Mouse (Mus musculus) midbrain, embryonic 11.5 days (tissue): Measurements from ENCODE around the gene Cmklr1. TPM values are rescaled to one million over a fixed set of nuclear protein-coding genes. Genes with fewer than 3 reads are reported as not detected.
A peak's percentile ranks its signal among the peaks of the same experiment; 100 is the strongest.

Source experiments
- ATAC-seq: fragments of 200-750 bp; cut with Nextera tagmentation; 2 replicates; pipeline ENCODE4 v1.8.0; 2017; ENCODE audit warnings: moderate TSS enrichment, moderate library complexity; ENCODE audit not compliant: low FRiP score
- DNase-seq: peaks from one replicate; pipeline ENCODE4 v3.0.0; 2015; ENCODE audit warnings: low spot score; ENCODE audit errors: missing footprints
- H3K27ac ChIP-seq: fragments of 300-500 bp; sonication (generic); 2 replicates; pipeline ENCODE4 v1.5.1; 2014; ENCODE audit warnings: low read depth, low read length
- H3K27me3 ChIP-seq: fragments of 300-500 bp; sonication (generic); 2 replicates; pipeline ENCODE4 v1.6.1; 2014; ENCODE audit warnings: mild to moderate bottlenecking, low read length, moderate library complexity, mixed read lengths; ENCODE audit not compliant: control insufficient read depth, insufficient read depth
- H3K36me3 ChIP-seq: fragments of 300-500 bp; sonication (generic); 2 replicates; pipeline ENCODE4 v1.6.1; 2014; ENCODE audit warnings: mild to moderate bottlenecking, low read length, moderate library complexity, mixed read lengths; ENCODE audit not compliant: control insufficient read depth, insufficient read depth
- H3K4me1 ChIP-seq: fragments of 300-500 bp; sonication (generic); 2 replicates; pipeline ENCODE4 v1.6.1; 2014; ENCODE audit warnings: low read length; ENCODE audit not compliant: control insufficient read depth, insufficient read depth
- H3K4me2 ChIP-seq: fragments of 300-500 bp; sonication (generic); 2 replicates; pipeline ENCODE4 v1.6.1; 2014; ENCODE audit warnings: mild to moderate bottlenecking, moderate library complexity
- H3K4me3 ChIP-seq: fragments of 300-500 bp; sonication (generic); 2 replicates; pipeline ENCODE4 v1.5.1; 2014; ENCODE audit warnings: low read depth, low read length
- H3K9ac ChIP-seq: fragments of 300-500 bp; sonication (generic); 2 replicates; pipeline ENCODE4 v1.6.1; 2014; ENCODE audit warnings: low read length
- H3K9me3 ChIP-seq: fragments of 300-500 bp; sonication (generic); 2 replicates; pipeline ENCODE4 v1.6.1; 2016; ENCODE audit warnings: low read length; ENCODE audit not compliant: control insufficient read depth
- WGBS: fragments of 180-500 bp; shearing (Covaris S2); extraction: QIAGEN DNeasy Blood & Tissue Kit; methylation state at CpG from one replicate; pipeline ENCODE4 v1.1.7; 2014; 5-methylcytosine and 5-hydroxymethylcytosine counted together
- polyA plus RNA-seq: library from polyadenylated mRNA; unstranded; fragments of >200 nt; fragmentation: Nextera tagmentation; extraction: Ambion mirVana; gene quantifications from 2 replicates; pipeline ENCODE4 v1.2.1, GENCODE M21; 2014

The Cmklr1 gene
- polyA plus RNA-seq, 1 experiment from 2014 or later: 2.2 TPM

DNA sequence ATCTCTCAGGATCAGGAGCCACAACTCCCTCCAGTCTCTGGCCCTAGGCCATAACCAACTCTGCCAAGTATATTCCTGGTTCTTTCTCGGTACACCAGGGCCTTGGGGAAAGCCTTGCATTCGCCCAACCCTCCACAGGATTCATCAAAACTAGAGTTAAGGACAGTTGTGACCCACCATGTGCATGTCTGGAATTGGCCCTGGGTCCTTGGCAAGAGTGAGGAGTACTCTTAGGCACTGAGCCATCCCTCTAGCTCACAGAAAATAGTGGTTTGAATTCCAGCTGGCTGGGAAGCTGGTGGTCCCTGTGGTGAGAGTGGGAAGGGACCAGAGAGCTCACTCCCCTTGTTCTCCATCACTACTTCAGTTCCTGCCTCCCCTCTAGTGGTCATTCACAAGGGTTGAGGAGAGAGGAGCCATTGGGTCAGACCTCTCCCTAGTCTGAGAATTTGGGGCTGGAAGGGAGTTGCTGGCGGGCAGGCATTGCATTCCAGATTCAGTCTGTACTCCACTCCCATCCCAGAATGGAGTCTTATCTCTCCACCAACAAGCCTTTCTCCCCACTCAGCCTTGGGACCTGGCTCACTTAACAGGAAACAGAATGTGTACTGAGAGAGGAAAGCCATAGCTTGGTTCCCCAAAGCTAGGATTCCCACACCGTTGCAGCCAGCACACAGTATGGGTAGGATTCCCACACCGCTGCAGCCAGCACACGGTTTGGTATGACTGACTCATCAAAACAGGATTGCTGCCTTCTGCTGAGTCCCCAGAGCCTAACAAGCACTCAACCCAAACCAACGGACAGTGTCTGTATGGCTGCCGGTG is 43.1 kb downstream of the Cmklr1 start:
- 0 out of 2 replicates have a peak, but pooled peaks cover 2% of the 10 kb centered on the region for H3K4me1 ChIP-seq
- no peaks in the 10 kb centered on the region for H3K36me3 ChIP-seq
- no peaks in the 10 kb centered on the region for H3K9me3 ChIP-seq
- no peak overlapping the region for H3K4me3 ChIP-seq
- ATAC-seq (no peak), DNase-seq (peak; percentile 73)
- WGBS: 84% methylated on average over 8 of the region's 8 CpGs
- no peak overlapping the region for H3K27ac ChIP-seq
- H3K27me3 ChIP-seq: no peaks in the 10 kb centered on the region
- no peak overlapping the region for H3K9ac ChIP-seq
- no peak overlapping the region for H3K4me2 ChIP-seq

DNA sequence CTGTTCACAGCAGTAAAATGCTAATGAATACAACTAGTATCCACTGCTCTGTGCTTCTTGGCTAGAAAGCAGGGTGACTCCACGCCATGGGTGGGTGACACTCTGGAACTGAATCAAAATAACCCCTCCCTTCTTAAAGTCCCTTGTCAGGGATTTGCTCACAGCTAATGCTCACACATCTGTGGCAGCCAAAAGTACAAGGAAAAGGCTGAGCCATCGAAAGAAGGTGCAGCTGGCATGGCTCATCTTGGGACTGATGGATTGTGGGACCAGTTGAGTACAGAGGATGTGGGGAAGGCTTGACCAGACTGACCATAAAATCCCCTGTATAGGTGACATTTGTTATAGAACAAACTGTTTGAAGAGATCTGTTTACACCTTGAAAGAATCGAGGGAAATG is 44.1 kb downstream of the Cmklr1 start:
- no peaks in the 10 kb centered on the region for H3K27me3 ChIP-seq
- H3K4me2 ChIP-seq: no peak overlapping the region
- H3K4me1 ChIP-seq: 0 out of 2 replicates have a peak, but pooled peaks cover 2% of the 10 kb centered on the region
- no peaks in the 10 kb centered on the region for H3K36me3 ChIP-seq
- no peak for ATAC-seq
- WGBS: 77% methylated on average over 3 of the region's 3 CpGs
- H3K9ac ChIP-seq: no peak overlapping the region
- no peaks in the 10 kb centered on the region for H3K9me3 ChIP-seq
- H3K4me3 ChIP-seq: no peak overlapping the region
- H3K27ac ChIP-seq: no peak overlapping the region
- no peak for DNase-seq

DNA sequence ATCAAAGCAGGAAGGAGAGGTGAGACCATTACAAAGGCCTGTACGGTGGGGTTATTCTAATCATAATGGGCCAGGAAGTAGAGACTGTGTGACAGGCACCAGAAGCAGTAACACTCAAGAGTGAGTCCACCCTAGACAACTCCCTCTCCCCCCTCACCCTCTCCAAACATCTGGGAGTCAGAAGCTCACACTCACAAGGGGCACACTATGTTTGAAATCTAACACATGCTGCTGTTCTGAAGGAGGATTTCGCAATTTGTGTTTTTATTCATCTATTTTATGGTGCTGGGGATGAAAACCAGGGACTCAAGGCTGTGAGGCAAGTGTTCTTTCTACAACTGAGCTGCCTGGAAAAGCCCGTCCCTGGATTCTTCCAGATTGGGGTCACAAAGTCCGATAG is 45.5 kb downstream of the Cmklr1 start:
- WGBS: 89% methylated on average over 4 of the region's 4 CpGs

DNA sequence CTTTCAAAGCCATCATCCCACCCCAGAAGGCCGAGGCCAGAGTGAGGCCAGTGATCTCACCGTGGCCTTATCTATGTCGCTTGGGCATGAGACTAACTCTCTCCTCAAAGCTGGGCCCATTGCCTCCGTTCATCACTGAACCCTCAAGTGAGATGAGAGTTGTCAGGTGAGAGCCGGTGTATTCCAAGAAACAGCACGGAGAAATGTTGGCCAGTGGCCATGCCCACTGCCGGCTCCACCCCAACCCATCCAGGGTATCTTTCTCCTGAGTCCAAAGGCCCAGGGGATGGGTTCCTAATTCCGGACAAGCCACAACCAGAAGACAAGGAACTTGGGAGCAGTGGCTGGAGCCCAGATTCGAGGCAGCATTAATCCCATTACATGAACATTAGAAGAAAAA is 46.8 kb downstream of the Cmklr1 start:
- DNase-seq (peak; percentile 12), ATAC-seq (no peak)
- H3K4me3 ChIP-seq: no peak overlapping the region
- no peaks in the 10 kb centered on the region for H3K9me3 ChIP-seq
- WGBS: 81% methylated on average over 9 of the region's 9 CpGs
- H3K9ac ChIP-seq: no peak overlapping the region
- 0 out of 2 replicates have a peak, but pooled peaks cover under 1% of the 10 kb centered on the region for H3K4me1 ChIP-seq
- H3K27me3 ChIP-seq: no peaks in the 10 kb centered on the region
- no peaks in the 10 kb centered on the region for H3K36me3 ChIP-seq
- no peak overlapping the region for H3K4me2 ChIP-seq
- no peak overlapping the region for H3K27ac ChIP-seq

More for the DNA sequence above, 45.5 kb downstream of the Cmklr1 start:
- ATAC-seq (no peak), DNase-seq (no peak)
- Histone ChIP-seq H3K9ac (no peak overlapping the region), H3K4me1 (0 out of 2 replicates have a peak, but pooled peaks cover 2% of the 10 kb centered on the region), H3K27me3 (no peaks in the 10 kb centered on the region), H3K4me3 (no peak overlapping the region), H3K27ac (no peak overlapping the region), H3K36me3 (no peaks in the 10 kb centered on the region), H3K4me2 (no peak overlapping the region), H3K9me3 (no peaks in the 10 kb centered on the region)

DNA sequence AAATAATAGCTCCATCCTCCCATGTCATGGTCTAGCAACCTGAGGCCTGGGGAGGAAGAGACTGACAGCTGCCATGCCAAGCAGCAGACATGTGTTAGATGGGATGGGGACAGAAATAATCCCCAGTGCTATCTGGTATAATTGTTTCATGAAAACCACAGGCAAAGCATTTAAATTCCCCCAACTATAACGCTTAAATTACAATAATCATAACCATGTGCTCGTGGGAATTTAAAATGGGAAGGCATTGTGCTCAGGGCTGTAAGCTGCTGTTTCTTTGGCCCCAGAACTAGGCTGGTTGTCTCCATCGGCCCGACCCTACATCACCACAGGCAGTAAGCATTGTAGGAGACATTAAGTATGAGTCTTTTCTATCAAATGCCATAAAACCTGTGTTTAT is 49.4 kb downstream of the Cmklr1 start:
- Histone ChIP-seq H3K4me2 (no peak overlapping the region), H3K36me3 (no peaks in the 10 kb centered on the region), H3K4me3 (no peak overlapping the region), H3K27me3 (no peaks in the 10 kb centered on the region), H3K9me3 (no peaks in the 10 kb centered on the region), H3K9ac (no peak overlapping the region), H3K27ac (no peak overlapping the region), H3K4me1 (no peaks in the 10 kb centered on the region)
- no peak for DNase-seq
- 79% methylated on average over 4 of the region's 4 CpGs for WGBS
- no peak for ATAC-seq

DNA sequence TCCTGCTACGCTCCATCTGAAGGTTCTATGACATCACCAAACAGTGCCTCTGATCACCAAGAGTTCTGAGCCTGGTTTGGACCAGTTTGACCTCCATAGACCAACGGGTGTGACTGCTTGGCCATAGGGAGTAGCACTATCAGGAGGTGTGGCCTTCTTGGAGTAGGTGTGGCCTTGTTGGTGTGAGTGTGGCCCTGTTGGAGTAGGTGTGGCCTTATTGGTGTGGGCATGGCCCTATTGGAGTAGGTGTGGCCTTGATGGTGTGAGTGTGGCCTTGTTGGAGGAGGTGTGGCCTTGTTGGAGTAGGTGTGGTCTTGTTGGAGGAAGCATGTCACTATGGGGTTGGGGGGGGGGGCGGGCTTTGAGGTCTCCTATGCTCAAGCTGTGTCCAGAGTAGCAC is 50.0 kb downstream of the Cmklr1 start:
- H3K9me3 ChIP-seq: no peaks in the 10 kb centered on the region
- H3K4me2 ChIP-seq: no peak overlapping the region
- no peak overlapping the region for H3K4me3 ChIP-seq
- H3K4me1 ChIP-seq: no peaks in the 10 kb centered on the region
- no peak for DNase-seq
- no peaks in the 10 kb centered on the region for H3K36me3 ChIP-seq
- no peak overlapping the region for H3K9ac ChIP-seq
- H3K27ac ChIP-seq: no peak overlapping the region
- WGBS: 82% methylated on average over 3 of the region's 3 CpGs
- ATAC-seq: no peak
- H3K27me3 ChIP-seq: no peaks in the 10 kb centered on the region

DNA sequence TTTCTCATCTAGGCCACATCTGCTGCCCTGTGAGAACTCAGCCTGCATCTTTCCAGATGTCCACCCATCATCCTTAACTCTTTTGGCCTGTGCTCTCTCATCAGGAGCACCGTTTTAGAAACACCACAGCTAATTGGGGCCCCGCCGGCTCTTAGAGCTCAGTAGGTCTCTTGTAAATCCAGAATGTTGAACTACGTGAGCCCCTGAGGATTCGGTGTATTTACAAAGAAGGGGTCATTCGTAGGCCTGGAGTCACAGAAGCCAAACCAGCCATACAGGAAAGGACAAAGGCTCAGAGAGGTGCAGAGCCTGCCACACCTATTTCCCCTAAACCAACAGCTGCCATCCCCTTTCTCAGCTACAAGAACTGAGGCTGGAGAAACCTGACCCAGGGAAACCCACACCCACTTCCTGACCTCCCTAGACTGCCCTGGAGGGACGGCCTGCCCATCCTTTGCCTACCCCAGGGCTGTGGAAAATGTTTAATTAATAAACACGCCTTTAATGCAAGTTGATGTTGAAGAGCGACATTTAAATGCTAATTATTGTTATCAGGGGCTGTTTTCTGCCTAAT is 53.4 kb downstream of the Cmklr1 start:
- no peak overlapping the region for H3K9ac ChIP-seq
- ATAC-seq (no peak), DNase-seq (peak; percentile 44)
- H3K27ac ChIP-seq: no peak overlapping the region
- H3K9me3 ChIP-seq: no peaks in the 10 kb centered on the region
- no peaks in the 10 kb centered on the region for H3K36me3 ChIP-seq
- H3K4me2 ChIP-seq: no peak overlapping the region
- 79% methylated on average over 9 of the region's 9 CpGs for WGBS
- peaks cover 12% of the 10 kb centered on the region for H3K4me1 ChIP-seq
- no peak overlapping the region for H3K4me3 ChIP-seq
- no peaks in the 10 kb centered on the region for H3K27me3 ChIP-seq

DNA sequence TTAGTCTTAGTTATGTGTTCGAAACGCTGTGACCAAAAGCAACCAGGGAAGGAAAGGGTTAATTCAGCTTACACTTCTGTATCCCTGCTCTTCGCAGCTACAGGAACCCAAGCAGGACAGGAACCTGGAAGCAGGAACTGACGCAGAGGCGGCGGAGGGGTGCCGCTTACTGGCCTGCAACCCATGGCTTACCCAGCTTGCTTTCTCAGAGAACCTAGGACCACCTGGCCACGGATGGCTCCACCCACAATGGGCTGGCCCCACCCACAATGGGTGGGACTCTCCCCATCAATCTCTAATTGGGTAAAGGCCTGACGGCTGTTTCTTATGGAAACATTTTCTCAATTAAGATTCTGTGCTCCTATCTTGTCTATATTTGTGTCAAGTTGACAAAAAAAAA is 54.0 kb downstream of the Cmklr1 start:
- Histone ChIP-seq H3K27me3 (no peaks in the 10 kb centered on the region), H3K4me2 (no peak overlapping the region), H3K27ac (no peak overlapping the region), H3K36me3 (no peaks in the 10 kb centered on the region), H3K4me1 (peaks cover 18% of the 10 kb centered on the region), H3K4me3 (no peak overlapping the region), H3K9me3 (no peaks in the 10 kb centered on the region), H3K9ac (no peak overlapping the region)
- ATAC-seq (no peak), DNase-seq (peak; percentile 69)
- WGBS: 85% methylated on average over 9 of the region's 9 CpGs

DNA sequence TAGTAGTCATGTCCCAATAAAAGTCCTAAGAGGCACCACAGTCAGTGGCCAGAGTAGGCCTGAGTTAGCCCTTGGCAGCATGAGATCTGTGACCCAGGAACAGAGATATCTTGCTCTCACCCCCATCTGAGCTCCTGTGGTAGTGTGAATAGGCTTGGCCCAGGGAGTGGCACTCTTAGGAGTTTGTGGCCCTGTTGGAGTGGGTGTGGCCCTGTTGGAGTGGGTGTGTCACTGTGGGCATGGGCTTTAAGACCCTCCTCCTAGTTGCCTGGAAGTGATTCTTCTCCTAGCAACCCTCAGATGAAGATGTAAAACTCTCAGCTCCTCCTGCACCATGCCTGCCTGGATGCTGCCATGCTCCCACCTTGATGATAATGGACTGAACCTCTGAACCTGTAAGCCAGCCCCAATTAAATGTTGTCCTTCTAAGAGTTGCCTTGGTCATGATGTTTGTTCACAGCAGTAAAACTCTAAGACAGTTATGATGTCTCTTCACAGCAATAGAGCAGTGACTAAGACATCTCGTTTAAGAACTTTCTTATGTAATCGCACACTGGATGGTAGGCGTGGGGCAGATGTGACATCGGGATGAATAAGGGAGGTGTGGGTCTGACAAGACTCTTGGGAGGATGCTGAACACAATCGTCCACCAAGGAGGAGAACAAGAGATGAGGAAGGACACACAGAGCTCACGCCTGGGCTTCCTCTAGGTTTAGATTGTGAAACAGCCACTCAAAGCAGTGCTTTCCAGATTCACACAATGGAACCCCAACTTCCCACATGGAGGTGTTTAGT is 56.1 kb downstream of the Cmklr1 start:
- no peak for DNase-seq
- no peaks in the 10 kb centered on the region for H3K9me3 ChIP-seq
- H3K9ac ChIP-seq: no peak overlapping the region
- peaks cover 22% of the 10 kb centered on the region for H3K4me1 ChIP-seq
- H3K27ac ChIP-seq: no peak overlapping the region
- 90% methylated on average over 6 of the region's 6 CpGs for WGBS
- no peak overlapping the region for H3K4me2 ChIP-seq
- no peak for ATAC-seq
- H3K27me3 ChIP-seq: no peaks in the 10 kb centered on the region
- H3K4me3 ChIP-seq: no peak overlapping the region
- no peaks in the 10 kb centered on the region for H3K36me3 ChIP-seq
